Mouse (Mus musculus) small intestine, adult 2 months (tissue): ENCODE measurements around the gene Tmem259.

ENCODE experiments used
- CTCF ChIP-seq: fragments of 200-500 bp; IDR thresholded peaks from 2 replicates; pipeline ENCODE4 v1.5.1; 2012; ENCODE audit warnings: low read depth, mild to moderate bottlenecking, control low read depth, inconsistent platforms, low read length, moderate library complexity, mixed read lengths; ENCODE audit not compliant: insufficient replicate concordance, insufficient read length; ENCODE audit errors: extremely low read depth
- POLR2A ChIP-seq: fragments of 200-500 bp; IDR thresholded peaks from 2 replicates; pipeline ENCODE4 v1.6.1; 2012; ENCODE audit warnings: low read depth, mild to moderate bottlenecking, control low read depth, inconsistent platforms, low read length, moderate library complexity

DNA sequence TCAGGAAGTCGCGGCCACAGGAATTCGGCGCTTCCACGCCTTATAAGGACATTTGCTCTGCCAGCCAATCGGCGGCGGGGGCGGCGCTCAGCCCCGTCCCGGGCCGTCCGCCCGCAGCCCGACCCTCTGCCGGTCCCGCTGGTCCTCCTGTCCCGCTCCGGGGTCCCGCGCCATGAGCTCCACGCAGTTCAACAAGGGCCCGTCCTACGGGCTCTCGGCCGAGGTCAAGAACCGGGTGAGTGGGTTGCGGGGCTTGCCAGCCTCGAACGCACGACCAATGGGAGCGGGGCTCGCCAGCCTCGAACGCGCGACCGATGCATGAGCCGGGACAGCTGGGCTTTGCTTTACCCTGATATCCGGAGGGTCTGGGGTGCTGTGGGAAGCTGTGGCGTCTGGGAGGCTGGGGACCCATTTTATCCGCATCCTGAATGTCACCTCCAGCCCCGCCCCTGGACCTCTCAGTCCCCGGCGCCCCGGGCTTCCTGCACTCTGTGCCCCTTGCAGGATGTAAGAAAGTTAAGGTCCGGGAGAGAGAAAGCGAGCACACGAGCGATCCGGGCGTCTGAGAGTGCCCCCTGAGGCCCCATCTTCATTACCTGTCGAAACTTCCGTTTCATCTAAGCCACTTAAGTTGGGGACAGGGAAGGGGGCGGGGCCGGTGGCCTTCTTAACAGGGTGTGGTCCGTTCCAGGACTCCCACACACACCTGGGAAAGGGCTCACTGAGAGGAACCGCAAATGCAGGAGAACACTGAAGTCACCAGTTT is 4.6 kb upstream of the Tmem259 start, which contains the start of gene Cnn2:
- TF ChIP-seq POLR2A (peak; percentile 16; the same call in 1 of the 2 replicates), CTCF (no peak)
